Mouse (Mus musculus) gastrocnemius, postnatal 25 days (tissue): ENCODE results near the gene Tcf7l1. TPM values are rescaled to one million over a fixed set of nuclear protein-coding genes. Genes with fewer than 3 reads are reported as not detected.
A peak's percentile ranks its signal among the peaks of the same experiment; 100 is the strongest.

Experiments
- DNase-seq: peaks from one replicate; pipeline ENCODE4 v3.0.0; 2022
- total RNA-seq, 2 experiments: library from RNA; stranded (reverse); gene quantifications; 1 replicate in 1 of 2; 2 replicates in 1 of 2; pipeline ENCODE4 v1.2.3; 2021

The Tcf7l1 gene
- total RNA-seq, 2 experiments from 2014 or later = 4.8 to 5.8 TPM

- DNase-seq = no peak
These were observed 198.9 kb downstream of the Tcf7l1 start for GRCm38 (mm10) chr6:72590111-72590510.

DNA sequence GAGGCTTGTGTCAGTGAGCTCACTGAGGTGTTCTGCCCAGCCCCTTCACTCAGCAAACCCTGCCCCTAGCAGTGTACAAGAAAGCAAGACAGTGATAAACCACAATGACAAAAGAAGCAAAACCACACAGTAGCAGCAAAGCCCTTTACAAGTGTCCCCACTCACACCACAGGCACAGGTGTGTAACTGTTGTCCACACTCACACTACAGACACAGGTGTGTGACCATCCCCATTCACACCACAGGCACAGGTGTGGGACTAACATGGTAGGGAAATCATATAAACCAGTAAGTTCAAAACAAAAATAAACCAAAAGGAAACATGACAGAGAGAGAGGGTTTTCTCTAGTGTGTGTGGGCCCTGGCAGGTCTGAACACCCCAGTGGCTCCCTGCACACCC, 200.7 kb downstream of the Tcf7l1 start:
- DNase-seq = no peak

DNA sequence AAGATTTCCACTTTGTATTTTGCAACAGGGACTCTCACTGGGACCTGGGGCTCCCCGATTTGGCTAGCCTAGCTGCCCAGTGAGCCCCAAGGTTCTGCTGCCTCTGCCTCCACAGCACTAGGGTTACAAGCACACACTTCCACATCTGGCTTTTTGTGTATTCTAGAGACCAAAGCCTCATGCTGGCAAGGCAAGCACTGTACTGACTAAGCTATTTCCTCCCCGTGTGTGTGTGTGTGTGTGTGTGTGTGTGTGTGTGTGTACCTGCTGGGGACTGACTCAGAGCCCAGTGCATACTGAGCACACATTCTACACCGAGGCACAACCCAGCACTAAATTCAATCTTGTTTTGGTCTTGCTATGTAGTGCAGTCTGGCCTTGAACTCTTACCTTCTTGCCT, 202.4 kb downstream of the Tcf7l1 start:
- no peak for DNase-seq

- DNase-seq = no peak
These were observed 204.9 kb downstream of the Tcf7l1 start for GRCm38 (mm10) chr6:72584154-72584553.

GRCm38 (mm10) chr6:72583211-72583839, 205.7 kb downstream of the Tcf7l1 start:
- DNase-seq = no peak

GRCm38 (mm10) chr6:72581625-72582382, 207.2 kb downstream of the Tcf7l1 start:
- DNase-seq = peak; percentile 60

Other genes starting within 250 kb of the Tcf7l1 start
- 10 to 100 TPM in 1 of 2 experiments, 1 to 10 TPM in 1; 8.1 to 10.5 TPM for gene Capg, start 244.9 kb downstream of the Tcf7l1 start, total RNA-seq
- 1 to 10 TPM; 8.6 to 9.3 TPM for gene Elmod3, start 190.8 kb downstream of the Tcf7l1 start, total RNA-seq
- 10 to 100 TPM; 55.9 to 73.4 TPM for gene Retsat, start 190.8 kb downstream of the Tcf7l1 start, total RNA-seq
- 10 to 100 TPM; 20.6 to 22.9 TPM for gene Tgoln1, start 172.3 kb downstream of the Tcf7l1 start, total RNA-seq
- 100 to 1,000 TPM; 128 to 136 TPM for gene Kcmf1, start 110.7 kb upstream of the Tcf7l1 start, total RNA-seq
- 100 to 1,000 TPM in 1 of 2 experiments, 10 to 100 TPM in 1; 81.7 to 136 TPM for gene Tmsb10, start 169.5 kb upstream of the Tcf7l1 start, total RNA-seq